Mouse (Mus musculus) adrenal gland, postnatal 10 days (tissue): ENCODE results near the gene Fen1. TPM values are rescaled to one million over a fixed set of nuclear protein-coding genes. Genes with fewer than 3 reads are reported as not detected.

Experiments used
- DNase-seq: peaks from one replicate; pipeline ENCODE4 v3.0.0; 2021; ENCODE audit warnings: mixed read lengths
- total RNA-seq, 2 experiments: library from RNA; stranded (reverse); gene quantifications; 2 replicates each; pipeline ENCODE4 v1.2.3; 2021

Gene Fen1
- total RNA-seq, 2 experiments from 2014 or later: 20.7 to 21.9 TPM

GRCm38 (mm10) chr19:10216101-10216500 lies 12.1 kb upstream of the Fen1 start:
- DNase-seq: no peak

GRCm38 (mm10) chr19:10213796-10214471 lies 10.0 kb upstream of the Fen1 start:
- DNase-seq: no peak

GRCm38 (mm10) chr19:10210885-10211284 lies 6.9 kb upstream of the Fen1 start:
- no peak for DNase-seq

GRCm38 (mm10) chr19:10208851-10209250 lies 4.9 kb upstream of the Fen1 start:
- DNase-seq: no peak

GRCm38 (mm10) chr19:10205051-10205450 lies 1.1 kb upstream of the Fen1 start:
- DNase-seq: no peak

GRCm38 (mm10) chr19:10204616-10205001 lies 640 bp upstream of the Fen1 start:
- DNase-seq: peak; percentile 53

GRCm38 (mm10) chr19:10203146-10203847 lies 672 bp downstream of the Fen1 start:
- DNase-seq: no peak

- DNase-seq: peak; percentile 90
Measured at GRCm38 (mm10) chr19:10198723-10199122, 5.2 kb downstream of the Fen1 start.

GRCm38 (mm10) chr19:10198286-10198685 lies 5.7 kb downstream of the Fen1 start:
- DNase-seq: no peak

GRCm38 (mm10) chr19:10197130-10197529 lies 6.8 kb downstream of the Fen1 start:
- DNase-seq: no peak

- DNase-seq: peak; percentile 70
Measured at GRCm38 (mm10) chr19:10195252-10195651, 8.7 kb downstream of the Fen1 start.

GRCm38 (mm10) chr19:10194337-10194736 lies 9.6 kb downstream of the Fen1 start:
- DNase-seq: no peak

GRCm38 (mm10) chr19:10191326-10191725 lies 12.6 kb downstream of the Fen1 start:
- DNase-seq: no peak

- peak; percentile 81 for DNase-seq
Measured at GRCm38 (mm10) chr19:10190796-10191195, 13.2 kb downstream of the Fen1 start.

- no peak for DNase-seq
Measured at GRCm38 (mm10) chr19:10189940-10190339, 14.0 kb downstream of the Fen1 start.

GRCm38 (mm10) chr19:10189022-10189421 lies 14.9 kb downstream of the Fen1 start:
- DNase-seq: no peak

- DNase-seq: peak; percentile 75
Measured at GRCm38 (mm10) chr19:10188281-10188811, 15.6 kb downstream of the Fen1 start.

GRCm38 (mm10) chr19:10186569-10186968 lies 17.4 kb downstream of the Fen1 start:
- DNase-seq: no peak

GRCm38 (mm10) chr19:10185876-10186275 lies 18.1 kb downstream of the Fen1 start:
- DNase-seq: no peak

- peak; percentile 75 for DNase-seq
Measured at GRCm38 (mm10) chr19:10184096-10184495, 19.9 kb downstream of the Fen1 start.

- DNase-seq: peak; percentile 79
Measured at GRCm38 (mm10) chr19:10183299-10183983, 20.5 kb downstream of the Fen1 start.

- peak; percentile 95 for DNase-seq
Measured at GRCm38 (mm10) chr19:10182670-10183298, 21.2 kb downstream of the Fen1 start, which contains the start of gene Fads1. Fads1 (plus strand) TSS chr19:10182888.
